Mouse (Mus musculus) midbrain, embryonic 10.5 days (tissue): ENCODE results near the gene Nrl. TPM values are rescaled to one million over a fixed set of nuclear protein-coding genes. Genes with fewer than 3 reads are reported as not detected.

Experiments
- DNase-seq: peaks from one replicate; pipeline ENCODE4 v3.0.0-alpha.2; 2017; ENCODE audit warnings: low spot score
- H3K27ac ChIP-seq: fragments of 300-500 bp; sonication (generic); replicated peaks from 2 replicates; pipeline ENCODE4 v1.5.1; 2016; ENCODE audit warnings: mild to moderate bottlenecking
- H3K27me3 ChIP-seq: fragments of 300-500 bp; sonication (generic); 2 replicates; pipeline ENCODE4 v1.6.1; 2016; ENCODE audit warnings: low read depth, mild to moderate bottlenecking; ENCODE audit not compliant: poor library complexity, severe bottlenecking
- H3K36me3 ChIP-seq: fragments of 300-500 bp; sonication (generic); 2 replicates; pipeline ENCODE4 v1.6.1; 2016; ENCODE audit warnings: mild to moderate bottlenecking, moderate library complexity
- H3K4me1 ChIP-seq: fragments of 300-500 bp; sonication (generic); 2 replicates; pipeline ENCODE4 v1.6.1; 2016
- H3K4me3 ChIP-seq: fragments of 300-500 bp; sonication (generic); 2 replicates; pipeline ENCODE4 v1.5.1; 2016; ENCODE audit warnings: mild to moderate bottlenecking, moderate library complexity
- H3K9me3 ChIP-seq: fragments of 300-500 bp; sonication (generic); replicated peaks from 2 replicates; pipeline ENCODE4 v1.6.1; 2016; ENCODE audit warnings: mild to moderate bottlenecking
- WGBS: fragments of 180-500 bp; shearing (Covaris S2); methylation state at CpG from one replicate; pipeline ENCODE4 v1.1.7; 2016; 5-methylcytosine and 5-hydroxymethylcytosine counted together
- polyA plus RNA-seq: library from polyadenylated mRNA; unstranded; fragments of >200 nt; fragmentation: Nextera tagmentation; extraction: Ambion mirVana; gene quantifications from 2 replicates; pipeline ENCODE4 v1.2.1, GENCODE M21; 2016

Nrl gene
- polyA plus RNA-seq, 1 experiment from 2014 or later: not detected

DNA sequence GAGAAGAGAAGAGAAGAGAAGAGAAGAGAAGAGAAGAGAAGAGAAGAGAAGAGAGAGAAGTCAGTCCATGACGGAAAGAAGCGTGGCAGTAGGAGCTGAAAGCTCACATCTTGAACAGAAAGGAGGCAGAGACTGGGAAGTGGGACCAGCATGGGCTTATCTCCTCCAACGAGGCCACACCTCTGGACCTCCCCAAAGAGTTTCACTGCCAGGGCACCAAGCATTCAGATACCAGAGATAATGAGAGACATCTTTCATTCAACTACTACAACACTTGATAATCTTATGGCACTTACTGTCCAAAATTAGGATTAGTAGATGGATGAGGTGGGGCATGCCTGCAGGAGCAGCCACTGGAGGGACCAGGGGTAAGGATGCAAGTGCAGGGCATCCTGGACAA, 31.0 kb upstream of the Nrl start:
- Histone ChIP-seq H3K27ac (no peak overlapping the region), H3K4me3 (no peak overlapping the region), H3K9me3 (no peaks in the 10 kb centered on the region), H3K27me3 (no peaks in the 10 kb centered on the region), H3K36me3 (no peaks in the 10 kb centered on the region), H3K4me1 (peaks cover 9% of the 10 kb centered on the region)
- WGBS: 79% methylated on average over 3 of the region's 3 CpGs
- no peak for DNase-seq

DNA sequence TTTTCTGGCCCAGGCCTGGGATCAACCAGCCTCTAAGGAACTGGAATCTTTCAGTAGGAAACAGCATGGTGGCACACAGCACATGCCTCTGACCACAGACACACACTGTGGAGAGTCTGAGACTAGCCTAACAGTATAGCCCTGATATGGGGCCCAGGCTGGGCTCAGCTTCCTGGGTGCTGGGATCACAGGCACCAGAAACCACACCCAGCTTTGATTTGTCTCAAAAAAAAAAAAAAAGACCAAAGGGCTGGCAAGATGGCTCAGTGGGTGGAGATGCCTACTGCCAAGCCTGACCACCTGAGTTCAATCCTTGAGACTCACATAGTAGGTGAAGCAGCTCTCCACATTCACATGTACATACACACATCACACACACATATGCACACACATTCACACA, 29.9 kb upstream of the Nrl start:
- H3K27me3 ChIP-seq: no peaks in the 10 kb centered on the region
- no peaks in the 10 kb centered on the region for H3K36me3 ChIP-seq
- DNase-seq: no peak
- no peaks in the 10 kb centered on the region for H3K9me3 ChIP-seq
- no peak overlapping the region for H3K27ac ChIP-seq
- peaks cover 9% of the 10 kb centered on the region for H3K4me1 ChIP-seq
- no peak overlapping the region for H3K4me3 ChIP-seq

GRCm38 (mm10) chr14:55551794-55552193, 27.0 kb upstream of the Nrl start:
- H3K27me3 ChIP-seq: no peaks in the 10 kb centered on the region
- H3K27ac ChIP-seq: no peak overlapping the region
- peaks cover 2% of the 10 kb centered on the region; the same call in 1 of the 2 replicates for H3K4me1 ChIP-seq
- no peaks in the 10 kb centered on the region for H3K9me3 ChIP-seq
- H3K4me3 ChIP-seq: no peak overlapping the region
- H3K36me3 ChIP-seq: peaks cover 19% of the 10 kb centered on the region
- DNase-seq: no peak
- WGBS: 90% methylated on average over 8 of the region's 8 CpGs

- Histone ChIP-seq H3K27ac (no peak overlapping the region), H3K4me3 (no peak overlapping the region), H3K36me3 (peaks cover 21% of the 10 kb centered on the region), H3K4me1 (0 out of 2 replicates have a peak, but pooled peaks cover 2% of the 10 kb centered on the region), H3K9me3 (no peaks in the 10 kb centered on the region), H3K27me3 (no peaks in the 10 kb centered on the region)
- WGBS: 75% methylated on average over 5 of the region's 5 CpGs
- no peak for DNase-seq
Observed at GRCm38 (mm10) chr14:55551347-55551746, 26.6 kb upstream of the Nrl start.

GRCm38 (mm10) chr14:55550191-55550590, 25.4 kb upstream of the Nrl start:
- Histone ChIP-seq H3K36me3 (peaks cover 26% of the 10 kb centered on the region), H3K9me3 (no peaks in the 10 kb centered on the region), H3K27me3 (no peaks in the 10 kb centered on the region), H3K4me1 (0 out of 2 replicates have a peak, but pooled peaks cover 2% of the 10 kb centered on the region), H3K27ac (no peak overlapping the region), H3K4me3 (no peak overlapping the region)
- 93% methylated on average over 6 of the region's 6 CpGs for WGBS
- no peak for DNase-seq

- Histone ChIP-seq H3K27me3 (0 out of 2 replicates have a peak, but pooled peaks cover 4% of the 10 kb centered on the region), H3K9me3 (no peaks in the 10 kb centered on the region), H3K36me3 (peaks cover 44% of the 10 kb centered on the region), H3K4me3 (no peak overlapping the region), H3K4me1 (peaks cover 22% of the 10 kb centered on the region), H3K27ac (no peak overlapping the region)
- no peak for DNase-seq
- WGBS: 93% methylated on average over 9 of the region's 9 CpGs
Observed at GRCm38 (mm10) chr14:55544334-55544733, 19.6 kb upstream of the Nrl start.

GRCm38 (mm10) chr14:55542268-55542667, 17.5 kb upstream of the Nrl start:
- Histone ChIP-seq H3K4me1 (peaks cover 22% of the 10 kb centered on the region), H3K27me3 (peaks cover 9% of the 10 kb centered on the region; the same call in 1 of the 2 replicates), H3K4me3 (no peak overlapping the region), H3K9me3 (no peaks in the 10 kb centered on the region), H3K36me3 (peaks cover 25% of the 10 kb centered on the region), H3K27ac (no peak overlapping the region)
- WGBS: 97% methylated on average over 12 of the region's 12 CpGs
- DNase-seq: no peak

- WGBS: 11% methylated on average over 10 of the region's 10 CpGs
- Histone ChIP-seq H3K36me3 (peaks cover 19% of the 10 kb centered on the region), H3K9me3 (no peaks in the 10 kb centered on the region), H3K4me1 (peaks cover 22% of the 10 kb centered on the region), H3K4me3 (peak overlapping the region; percentile 73), H3K27me3 (peaks cover 9% of the 10 kb centered on the region; the same call in 1 of the 2 replicates), H3K27ac (peak overlapping the region; percentile 86)
- no peak for DNase-seq
Observed at GRCm38 (mm10) chr14:55540787-55541321, 16.1 kb upstream of the Nrl start.

GRCm38 (mm10) chr14:55540067-55540786, 15.4 kb upstream of the Nrl start, which contains the start of gene Pck2:
TSS of gene Pck2 (plus strand) at chr14:55540266.
- H3K36me3 ChIP-seq: peaks cover 18% of the 10 kb centered on the region
- peak within 1 kb of the TSS; percentile 73 for H3K4me3 ChIP-seq
- under 1% methylated on average over 32 of the region's 32 CpGs for WGBS
- H3K4me1 ChIP-seq: peaks cover 22% of the 10 kb centered on the region
- H3K9me3 ChIP-seq: no peaks in the 10 kb centered on the region
- H3K27ac ChIP-seq: peak within 1 kb of the TSS; percentile 86
- DNase-seq: peak; percentile 81
- peaks cover 9% of the 10 kb centered on the region; the same call in 1 of the 2 replicates for H3K27me3 ChIP-seq

- no peak overlapping the region for H3K4me3 ChIP-seq
- peaks cover 18% of the 10 kb centered on the region for H3K4me1 ChIP-seq
- no peaks in the 10 kb centered on the region for H3K36me3 ChIP-seq
- no peak overlapping the region for H3K27ac ChIP-seq
- no peaks in the 10 kb centered on the region for H3K9me3 ChIP-seq
- 58% methylated on average over 6 of the region's 6 CpGs for WGBS
- H3K27me3 ChIP-seq: peaks cover 9% of the 10 kb centered on the region; the same call in 1 of the 2 replicates
- DNase-seq: peak; percentile 30
Observed at GRCm38 (mm10) chr14:55536116-55536745, 11.4 kb upstream of the Nrl start.

GRCm38 (mm10) chr14:55527940-55528339, 3.2 kb upstream of the Nrl start:
- 21% methylated on average over 3 of the region's 3 CpGs for WGBS
- H3K4me1 ChIP-seq: no peaks in the 10 kb centered on the region
- DNase-seq: no peak
- H3K27ac ChIP-seq: no peak overlapping the region
- H3K4me3 ChIP-seq: no peak overlapping the region
- H3K9me3 ChIP-seq: no peaks in the 10 kb centered on the region
- H3K36me3 ChIP-seq: no peaks in the 10 kb centered on the region
- peaks cover 24% of the 10 kb centered on the region for H3K27me3 ChIP-seq

DNA sequence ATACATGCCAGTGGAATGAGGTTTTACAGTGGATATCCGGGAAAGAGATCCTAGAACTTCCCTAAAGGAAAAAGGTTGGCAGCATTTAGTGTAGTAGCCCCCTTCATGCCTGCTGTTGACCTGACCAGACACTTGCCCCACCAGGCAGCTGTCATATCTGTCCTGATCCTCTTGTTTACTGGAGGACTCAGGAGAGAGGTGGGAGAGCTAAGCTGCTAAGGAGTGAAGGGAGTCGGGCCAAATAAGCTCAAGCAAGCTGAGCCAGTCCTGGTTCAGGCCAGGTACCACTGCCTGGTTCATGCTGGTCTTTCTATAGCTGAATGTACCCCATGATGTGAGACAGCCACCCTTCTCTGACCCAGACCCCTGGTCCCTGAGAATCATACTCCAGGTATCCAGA, 1.9 kb upstream of the Nrl start:
- peaks cover 36% of the 10 kb centered on the region for H3K27me3 ChIP-seq
- H3K4me3 ChIP-seq: no peak overlapping the region
- no peak overlapping the region for H3K27ac ChIP-seq
- 88% methylated on average over 2 of the region's 2 CpGs for WGBS
- no peaks in the 10 kb centered on the region for H3K4me1 ChIP-seq
- no peaks in the 10 kb centered on the region for H3K9me3 ChIP-seq
- no peak for DNase-seq
- H3K36me3 ChIP-seq: no peaks in the 10 kb centered on the region

DNA sequence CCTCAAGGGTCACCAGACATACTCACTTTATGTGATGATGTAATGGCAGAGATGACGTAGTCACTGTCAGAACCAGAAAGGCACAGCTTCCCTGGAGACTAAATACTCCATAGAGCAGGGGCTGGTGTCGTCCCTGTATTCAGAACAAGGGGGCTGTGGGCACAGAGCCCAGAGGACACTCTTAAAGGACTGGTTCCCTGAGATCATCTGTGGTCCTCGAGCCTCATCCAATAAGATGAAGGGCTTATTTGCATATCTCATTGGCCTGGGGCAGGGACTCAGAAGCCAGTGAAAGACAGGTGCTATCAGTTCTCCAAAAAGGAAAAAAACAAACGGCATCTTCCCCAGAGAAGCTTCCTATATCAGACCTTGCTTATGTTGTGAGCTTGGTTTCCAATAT, 719 bp downstream of the Nrl start:
- H3K27me3 ChIP-seq: peaks cover 55% of the 10 kb centered on the region
- H3K4me1 ChIP-seq: peaks cover 20% of the 10 kb centered on the region
- no peaks in the 10 kb centered on the region for H3K36me3 ChIP-seq
- H3K27ac ChIP-seq: no peak overlapping the region
- DNase-seq: no peak
- H3K9me3 ChIP-seq: no peaks in the 10 kb centered on the region
- 65% methylated on average over 4 of the region's 4 CpGs for WGBS
- H3K4me3 ChIP-seq: no peak overlapping the region
